Mouse (Mus musculus): ENCODE results near the gene Slc44a2.
A peak's percentile ranks its signal among the peaks of the same experiment; 100 is the strongest.
"Not testable (repeated sequence)": the region's sequence is repeated elsewhere in the genome, so short reads cannot be mapped to it uniquely, and the experiment has no call there.

Slc44a2 gene

GRCm38 (mm10) chr9:21320619-21321512 is at the start of gene Slc44a2:
TSS of gene Slc44a2 (plus strand) at chr9:21320698.
- peak; percentile 49 for DNase-seq (ENCODE audit: low read depth, low spot score)

GRCm38 (mm10) chr9:21272391-21272790 is 48.1 kb upstream of the Slc44a2 start:
- no peak for DNase-seq (ENCODE audit: low read depth, low spot score)

- no peak for DNase-seq (ENCODE audit: low read depth, low spot score)
Observed at GRCm38 (mm10) chr9:21273094-21273493, 47.4 kb upstream of the Slc44a2 start.

GRCm38 (mm10) chr9:21273520-21274228 is 46.8 kb upstream of the Slc44a2 start:
- no peak for DNase-seq (ENCODE audit: low read depth, low spot score)

- no peak for DNase-seq (ENCODE audit: low read depth, low spot score)
Observed at GRCm38 (mm10) chr9:21274336-21274735, 46.2 kb upstream of the Slc44a2 start.

GRCm38 (mm10) chr9:21275013-21275710 is 45.3 kb upstream of the Slc44a2 start:
- no peak for DNase-seq (ENCODE audit: low read depth, low spot score)

- DNase-seq (ENCODE audit: low read depth, low spot score) = no peak
Observed at GRCm38 (mm10) chr9:21275727-21276126, 44.8 kb upstream of the Slc44a2 start.

GRCm38 (mm10) chr9:21276307-21276706 is 44.2 kb upstream of the Slc44a2 start:
- DNase-seq (ENCODE audit: low read depth, low spot score) = no peak

- DNase-seq (ENCODE audit: low read depth, low spot score) = no peak
Observed at GRCm38 (mm10) chr9:21277776-21278175, 42.7 kb upstream of the Slc44a2 start.

GRCm38 (mm10) chr9:21283591-21283990 is 36.9 kb upstream of the Slc44a2 start:
- DNase-seq (ENCODE audit: low read depth, low spot score) = no peak

- DNase-seq (ENCODE audit: low read depth, low spot score) = no peak
Observed at GRCm38 (mm10) chr9:21283994-21284393, 36.5 kb upstream of the Slc44a2 start.

- no peak for DNase-seq (ENCODE audit: low read depth, low spot score)
Observed at GRCm38 (mm10) chr9:21286753-21287152, 33.7 kb upstream of the Slc44a2 start.

GRCm38 (mm10) chr9:21287571-21288402 is 32.7 kb upstream of the Slc44a2 start, which contains the start of gene Kri1:
TSS of gene Kri1 (minus strand) at chr9:21287969.
- DNase-seq (ENCODE audit: low read depth, low spot score) = peak; percentile 94

- DNase-seq (ENCODE audit: low read depth, low spot score) = no peak
Observed at GRCm38 (mm10) chr9:21288404-21289336, 31.8 kb upstream of the Slc44a2 start.

GRCm38 (mm10) chr9:21289337-21289671 is 31.2 kb upstream of the Slc44a2 start:
- DNase-seq (ENCODE audit: low read depth, low spot score) = no peak

- no peak for DNase-seq (ENCODE audit: low read depth, low spot score)
Observed at GRCm38 (mm10) chr9:21290589-21290988, 29.9 kb upstream of the Slc44a2 start.

- peak; percentile 97 for DNase-seq (ENCODE audit: low read depth, low spot score)
Observed at GRCm38 (mm10) chr9:21291022-21291787, 29.3 kb upstream of the Slc44a2 start, which contains the start of gene Cdkn2d. TSS of gene Cdkn2d (minus strand) at chr9:21291407.

- not testable (repeated sequence) for DNase-seq (ENCODE audit: low read depth, low spot score)
Observed at GRCm38 (mm10) chr9:21291868-21292267, 28.6 kb upstream of the Slc44a2 start.

GRCm38 (mm10) chr9:21292271-21292670 is 28.2 kb upstream of the Slc44a2 start:
- no peak for DNase-seq (ENCODE audit: low read depth, low spot score)
